Mouse (Mus musculus): Measurements from ENCODE around the gene Ankrd33. TPM values are rescaled to one million over a fixed set of nuclear protein-coding genes. Genes with fewer than 3 reads are reported as not detected.

Ankrd33 gene
- polyA plus RNA-seq, 1 experiment from 2014 or later, result not detected

GRCm38 (mm10) chr15:101094979-101095378 is 20.6 kb upstream of the Ankrd33 start:
- Histone ChIP-seq H3K27me3 (replicated peaks; ENCODE audit: control insufficient read depth, insufficient read depth, low read length) (no peaks in the 10 kb centered on the region), H3K9me3 (ENCODE audit: control insufficient read depth, low read length) (no peaks in the 10 kb centered on the region), H3K4me2 (ENCODE audit: low read length) (no peak overlapping the region), H3K4me1 (ENCODE audit: control insufficient read depth, insufficient read depth, low read depth, low read length) (peaks cover 20% of the 10 kb centered on the region), H3K4me3 (ENCODE audit: low read length) (no peak overlapping the region), H3K36me3 (ENCODE audit: control insufficient read depth, insufficient read depth, low read length) (no peaks in the 10 kb centered on the region), H3K9ac (ENCODE audit: low read depth, low read length) (no peak overlapping the region), H3K27ac (ENCODE audit: low read depth, low read length) (no peak overlapping the region)
- ATAC-seq, result no peak
- 64% methylated on average over 9 of the region's 9 CpGs for WGBS

GRCm38 (mm10) chr15:101095392-101095791 is 20.2 kb upstream of the Ankrd33 start:
- Histone ChIP-seq H3K4me3 (ENCODE audit: low read length) (no peak overlapping the region), H3K4me2 (ENCODE audit: low read length) (no peak overlapping the region), H3K36me3 (ENCODE audit: control insufficient read depth, insufficient read depth, low read length) (no peaks in the 10 kb centered on the region), H3K27me3 (replicated peaks; ENCODE audit: control insufficient read depth, insufficient read depth, low read length) (no peaks in the 10 kb centered on the region), H3K9ac (ENCODE audit: low read depth, low read length) (no peak overlapping the region), H3K4me1 (ENCODE audit: control insufficient read depth, insufficient read depth, low read depth, low read length) (peaks cover 20% of the 10 kb centered on the region), H3K27ac (ENCODE audit: low read depth, low read length) (no peak overlapping the region), H3K9me3 (ENCODE audit: control insufficient read depth, low read length) (no peaks in the 10 kb centered on the region)
- ATAC-seq, result no peak
- WGBS, result 49% methylated on average over 3 of the region's 3 CpGs

- Histone ChIP-seq H3K4me3 (ENCODE audit: low read length) (no peak overlapping the region), H3K4me1 (ENCODE audit: control insufficient read depth, insufficient read depth, low read depth, low read length) (peaks cover 11% of the 10 kb centered on the region), H3K9ac (ENCODE audit: low read depth, low read length) (no peak overlapping the region), H3K27me3 (replicated peaks; ENCODE audit: control insufficient read depth, insufficient read depth, low read length) (no peaks in the 10 kb centered on the region), H3K9me3 (ENCODE audit: control insufficient read depth, low read length) (no peaks in the 10 kb centered on the region), H3K4me2 (ENCODE audit: low read length) (peak overlapping the region; percentile 40), H3K36me3 (ENCODE audit: control insufficient read depth, insufficient read depth, low read length) (no peaks in the 10 kb centered on the region), H3K27ac (ENCODE audit: low read depth, low read length) (no peak overlapping the region)
- 6% methylated on average over 28 of the region's 28 CpGs for WGBS
- peak; percentile 59 for ATAC-seq
These were observed 17.4 kb upstream of the Ankrd33 start for GRCm38 (mm10) chr15:101097985-101098651.

- no peaks in the 10 kb centered on the region for H3K9me3 ChIP-seq (ENCODE audit: control insufficient read depth, low read length)
- peaks cover 8% of the 10 kb centered on the region for H3K4me1 ChIP-seq (ENCODE audit: control insufficient read depth, insufficient read depth, low read depth, low read length)
- H3K9ac ChIP-seq (ENCODE audit: low read depth, low read length), result no peak overlapping the region
- no peak overlapping the region for H3K4me2 ChIP-seq (ENCODE audit: low read length)
- H3K27ac ChIP-seq (ENCODE audit: low read depth, low read length), result no peak overlapping the region
- H3K4me3 ChIP-seq (ENCODE audit: low read length), result no peak overlapping the region
- 78% methylated on average over 3 of the region's 3 CpGs for WGBS
- H3K27me3 ChIP-seq (replicated peaks; ENCODE audit: control insufficient read depth, insufficient read depth, low read length), result no peaks in the 10 kb centered on the region
- no peak for ATAC-seq
- no peaks in the 10 kb centered on the region for H3K36me3 ChIP-seq (ENCODE audit: control insufficient read depth, insufficient read depth, low read length)
These were observed 14.6 kb upstream of the Ankrd33 start for GRCm38 (mm10) chr15:101100996-101101395.

- Histone ChIP-seq H3K36me3 (ENCODE audit: control insufficient read depth, insufficient read depth, low read length) (no peaks in the 10 kb centered on the region), H3K4me2 (ENCODE audit: low read length) (no peak overlapping the region), H3K4me3 (ENCODE audit: low read length) (no peak overlapping the region), H3K9ac (ENCODE audit: low read depth, low read length) (no peak overlapping the region), H3K9me3 (ENCODE audit: control insufficient read depth, low read length) (no peaks in the 10 kb centered on the region), H3K27ac (ENCODE audit: low read depth, low read length) (no peak overlapping the region), H3K4me1 (ENCODE audit: control insufficient read depth, insufficient read depth, low read depth, low read length) (no peaks in the 10 kb centered on the region), H3K27me3 (replicated peaks; ENCODE audit: control insufficient read depth, insufficient read depth, low read length) (no peaks in the 10 kb centered on the region)
- 73% methylated on average over 9 of the region's 9 CpGs for WGBS
- no peak for ATAC-seq
These were observed 11.8 kb upstream of the Ankrd33 start for GRCm38 (mm10) chr15:101103605-101104304.

GRCm38 (mm10) chr15:101105496-101105994 is 10.0 kb upstream of the Ankrd33 start:
- WGBS, result 14% methylated on average over 12 of the region's 12 CpGs
- H3K4me2 ChIP-seq (ENCODE audit: low read length), result peak overlapping the region; percentile 38; the same call in 1 of the 2 replicates
- H3K9ac ChIP-seq (ENCODE audit: low read depth, low read length), result no peak overlapping the region

GRCm38 (mm10) chr15:101106011-101106410 is 9.5 kb upstream of the Ankrd33 start:
- no peaks in the 10 kb centered on the region for H3K9me3 ChIP-seq (ENCODE audit: control insufficient read depth, low read length)
- H3K4me3 ChIP-seq (ENCODE audit: low read length), result no peak overlapping the region
- no peak overlapping the region for H3K4me2 ChIP-seq (ENCODE audit: low read length)
- WGBS, result 82% methylated on average over 10 of the region's 10 CpGs
- H3K27me3 ChIP-seq (replicated peaks; ENCODE audit: control insufficient read depth, insufficient read depth, low read length), result no peaks in the 10 kb centered on the region
- ATAC-seq, result no peak
- H3K27ac ChIP-seq (ENCODE audit: low read depth, low read length), result no peak overlapping the region
- no peak overlapping the region for H3K9ac ChIP-seq (ENCODE audit: low read depth, low read length)
- H3K4me1 ChIP-seq (ENCODE audit: control insufficient read depth, insufficient read depth, low read depth, low read length), result no peaks in the 10 kb centered on the region
- H3K36me3 ChIP-seq (ENCODE audit: control insufficient read depth, insufficient read depth, low read length), result no peaks in the 10 kb centered on the region

More at GRCm38 (mm10) chr15:101105496-101105994, 10.0 kb upstream of the Ankrd33 start:
- Histone ChIP-seq H3K27me3 (replicated peaks; ENCODE audit: control insufficient read depth, insufficient read depth, low read length) (no peaks in the 10 kb centered on the region), H3K9me3 (ENCODE audit: control insufficient read depth, low read length) (no peaks in the 10 kb centered on the region), H3K4me3 (ENCODE audit: low read length) (no peak overlapping the region), H3K27ac (ENCODE audit: low read depth, low read length) (no peak overlapping the region), H3K36me3 (ENCODE audit: control insufficient read depth, insufficient read depth, low read length) (no peaks in the 10 kb centered on the region), H3K4me1 (ENCODE audit: control insufficient read depth, insufficient read depth, low read depth, low read length) (no peaks in the 10 kb centered on the region)
- ATAC-seq, result peak; percentile 45; the same call in 1 of the 2 replicates

DNA sequence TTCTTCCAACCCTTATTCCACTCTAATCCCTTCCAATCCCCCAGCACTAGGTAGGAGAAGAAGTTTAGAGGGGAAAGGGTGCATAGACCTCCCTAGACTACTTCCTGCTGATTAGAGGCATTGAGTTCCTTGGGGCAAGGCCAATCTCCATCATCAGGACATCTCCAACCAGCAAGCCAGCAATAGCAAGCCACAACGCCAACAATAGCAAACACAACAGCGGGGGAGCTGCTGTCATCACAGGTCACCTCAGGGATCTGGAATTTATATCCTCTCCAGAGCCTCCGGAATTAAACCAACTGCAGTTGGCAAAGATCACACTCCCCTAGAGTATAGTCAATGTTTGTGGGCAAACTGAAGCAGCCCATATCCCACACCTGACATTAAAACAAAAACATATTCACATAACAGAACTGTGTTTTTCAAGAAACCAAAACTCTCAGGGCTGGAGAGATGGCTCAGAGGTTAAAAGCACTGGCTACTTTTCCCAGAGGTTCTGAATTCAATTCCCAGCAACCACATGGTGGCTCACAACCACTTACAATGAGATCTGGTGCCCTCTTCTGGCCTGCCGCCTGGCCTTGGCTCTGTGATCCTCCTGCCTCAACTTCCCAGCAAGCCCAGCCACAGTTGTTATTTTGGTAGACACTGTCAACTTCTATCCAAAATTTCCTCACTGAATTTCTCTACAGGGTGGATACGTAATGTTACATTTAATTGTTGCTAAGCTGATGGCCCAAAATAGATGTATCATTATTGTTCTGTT is 7.5 kb upstream of the Ankrd33 start:
- H3K9me3 ChIP-seq (ENCODE audit: control insufficient read depth, low read length), result no peaks in the 10 kb centered on the region
- ATAC-seq, result no peak
- 90% methylated on average over 5 of the region's 5 CpGs for WGBS

DNA sequence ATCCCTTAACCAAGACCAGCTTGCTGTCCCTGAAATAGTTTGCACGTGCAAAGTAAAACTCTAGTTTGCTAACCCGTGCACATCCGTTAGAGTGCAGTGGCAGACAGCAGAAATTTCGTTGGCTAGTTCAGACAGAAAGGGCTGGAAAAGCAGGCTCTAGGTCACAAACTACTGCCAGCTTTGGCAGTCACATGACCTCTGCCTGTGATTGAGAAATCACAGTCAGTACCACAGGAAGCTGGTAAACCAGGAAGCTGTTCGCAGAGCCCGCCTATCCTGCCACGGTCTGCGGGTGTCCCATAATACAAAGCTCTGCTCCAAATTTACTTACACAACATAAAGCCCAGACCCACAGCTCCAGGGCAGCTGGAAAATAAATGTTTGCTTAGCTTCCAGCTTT is 2.4 kb upstream of the Ankrd33 start:
- Histone ChIP-seq H3K27me3 (replicated peaks; ENCODE audit: control insufficient read depth, insufficient read depth, low read length) (no peaks in the 10 kb centered on the region), H3K9ac (ENCODE audit: low read depth, low read length) (no peak overlapping the region), H3K4me3 (ENCODE audit: low read length) (no peak overlapping the region), H3K4me2 (ENCODE audit: low read length) (no peak overlapping the region), H3K9me3 (ENCODE audit: control insufficient read depth, low read length) (no peaks in the 10 kb centered on the region), H3K36me3 (ENCODE audit: control insufficient read depth, insufficient read depth, low read length) (no peaks in the 10 kb centered on the region), H3K27ac (ENCODE audit: low read depth, low read length) (no peak overlapping the region), H3K4me1 (ENCODE audit: control insufficient read depth, insufficient read depth, low read depth, low read length) (no peaks in the 10 kb centered on the region)
- no peak for ATAC-seq
- WGBS, result 75% methylated on average over 8 of the region's 8 CpGs

More for the DNA sequence above, 7.5 kb upstream of the Ankrd33 start:
- Histone ChIP-seq H3K4me2 (ENCODE audit: low read length) (no peak overlapping the region), H3K4me3 (ENCODE audit: low read length) (no peak overlapping the region), H3K4me1 (ENCODE audit: control insufficient read depth, insufficient read depth, low read depth, low read length) (no peaks in the 10 kb centered on the region), H3K36me3 (ENCODE audit: control insufficient read depth, insufficient read depth, low read length) (no peaks in the 10 kb centered on the region), H3K27me3 (replicated peaks; ENCODE audit: control insufficient read depth, insufficient read depth, low read length) (no peaks in the 10 kb centered on the region), H3K27ac (ENCODE audit: low read depth, low read length) (no peak overlapping the region), H3K9ac (ENCODE audit: low read depth, low read length) (no peak overlapping the region)

Data from hindbrain, embryonic 16.5 days (tissue).